Mouse (Mus musculus): ENCODE measurements around the gene Unk. TPM values are rescaled to one million over a fixed set of nuclear protein-coding genes. Genes with fewer than 3 reads are reported as not detected.

Gene Unk
- polyA plus RNA-seq, 1 experiment from 2014 or later: 44.4 TPM

DNA sequence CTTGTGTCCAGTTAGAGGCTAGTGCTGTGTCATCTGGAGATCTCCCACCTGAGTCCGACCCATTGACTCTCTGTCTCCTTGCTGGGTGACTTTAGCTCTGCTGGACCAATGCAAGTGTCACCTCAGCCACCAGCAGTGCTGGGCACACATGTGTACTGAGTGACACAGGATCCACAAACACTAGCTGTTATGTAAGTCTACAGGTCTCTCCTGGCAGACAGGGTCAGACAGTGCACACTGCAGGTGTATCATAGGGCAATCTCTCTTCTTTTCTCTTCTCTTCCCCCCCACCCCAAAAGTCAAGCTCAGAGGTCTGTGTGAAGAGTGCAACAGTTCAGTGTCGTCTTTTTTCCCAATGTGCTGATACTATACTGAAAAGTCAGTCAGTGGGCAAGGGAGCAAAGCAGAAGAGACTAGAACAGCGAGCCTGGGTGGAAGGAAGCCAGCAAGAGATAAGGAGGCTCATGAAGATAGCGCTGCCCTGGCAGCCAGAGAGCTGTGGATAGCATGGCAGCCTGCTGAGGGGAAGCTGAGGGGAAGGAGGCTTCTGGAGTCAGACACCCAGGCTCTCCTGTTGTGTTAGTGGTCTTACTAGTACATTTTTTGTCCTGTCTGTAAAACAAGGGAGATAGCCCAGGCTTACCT, 27.2 kb downstream of the Unk start:
- Histone ChIP-seq H3K36me3 (ENCODE audit: insufficient read depth) (peaks cover 100% of the 10 kb centered on the region), H3K9me3 (ENCODE audit: low read depth, low read length) (no peaks in the 10 kb centered on the region), H3K27ac (ENCODE audit: low read depth) (no peak overlapping the region), H3K4me3 (ENCODE audit: low read depth, low read length) (no peak overlapping the region), H3K9ac (no peak overlapping the region), H3K4me1 (ENCODE audit: insufficient read depth) (no peaks in the 10 kb centered on the region), H3K27me3 (ENCODE audit: insufficient read depth, low read length) (no peaks in the 10 kb centered on the region), H3K4me2 (no peak overlapping the region)
- ATAC-seq (ENCODE audit: insufficient read depth): no peak
- no peak for TF ChIP-seq CTCF (IDR thresholded peaks at IDR 0.05; ENCODE audit: low read depth)
- WGBS: 69% methylated on average over 4 of the region's 4 CpGs
- DNase-seq: no peak

DNA sequence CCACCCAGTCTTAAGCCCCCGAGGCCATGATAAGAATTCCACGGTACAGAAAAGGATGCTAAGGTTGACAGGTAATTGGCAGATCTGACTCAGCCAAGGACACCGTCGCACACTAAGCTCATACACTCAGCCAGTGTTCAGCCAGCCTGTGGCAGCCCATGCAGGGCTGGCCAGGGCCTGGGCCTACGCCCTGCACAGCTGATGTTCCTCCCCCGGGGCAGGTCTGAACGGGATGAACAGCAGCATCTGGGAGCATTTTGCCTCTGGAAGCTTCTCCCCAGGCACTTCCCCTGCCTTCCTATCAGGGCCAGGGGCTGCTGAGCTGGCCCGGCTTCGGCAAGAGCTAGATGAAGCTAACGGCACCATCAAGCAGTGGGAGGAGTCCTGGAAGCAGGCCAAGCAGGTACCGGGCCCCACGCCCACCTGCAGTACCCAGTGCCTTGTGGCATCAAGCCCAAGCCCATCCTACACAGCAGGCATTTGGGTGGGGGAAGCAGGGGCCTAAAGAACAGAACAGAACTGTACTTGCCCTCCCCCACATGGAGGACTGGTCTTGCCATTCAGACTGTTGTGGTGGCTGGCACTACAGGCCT, 28.0 kb downstream of the Unk start:
- Histone ChIP-seq H3K9me3 (ENCODE audit: low read depth, low read length) (no peaks in the 10 kb centered on the region), H3K27ac (ENCODE audit: low read depth) (no peak overlapping the region), H3K4me2 (no peak overlapping the region), H3K9ac (no peak overlapping the region), H3K27me3 (ENCODE audit: insufficient read depth, low read length) (no peaks in the 10 kb centered on the region), H3K4me1 (ENCODE audit: insufficient read depth) (no peaks in the 10 kb centered on the region), H3K4me3 (ENCODE audit: low read depth, low read length) (no peak overlapping the region), H3K36me3 (ENCODE audit: insufficient read depth) (peaks cover 100% of the 10 kb centered on the region)
- ATAC-seq (ENCODE audit: insufficient read depth): no peak
- WGBS: 70% methylated on average over 12 of the region's 12 CpGs
- peak; percentile 27 for DNase-seq
- no peak for TF ChIP-seq CTCF (IDR thresholded peaks at IDR 0.05; ENCODE audit: low read depth)

DNA sequence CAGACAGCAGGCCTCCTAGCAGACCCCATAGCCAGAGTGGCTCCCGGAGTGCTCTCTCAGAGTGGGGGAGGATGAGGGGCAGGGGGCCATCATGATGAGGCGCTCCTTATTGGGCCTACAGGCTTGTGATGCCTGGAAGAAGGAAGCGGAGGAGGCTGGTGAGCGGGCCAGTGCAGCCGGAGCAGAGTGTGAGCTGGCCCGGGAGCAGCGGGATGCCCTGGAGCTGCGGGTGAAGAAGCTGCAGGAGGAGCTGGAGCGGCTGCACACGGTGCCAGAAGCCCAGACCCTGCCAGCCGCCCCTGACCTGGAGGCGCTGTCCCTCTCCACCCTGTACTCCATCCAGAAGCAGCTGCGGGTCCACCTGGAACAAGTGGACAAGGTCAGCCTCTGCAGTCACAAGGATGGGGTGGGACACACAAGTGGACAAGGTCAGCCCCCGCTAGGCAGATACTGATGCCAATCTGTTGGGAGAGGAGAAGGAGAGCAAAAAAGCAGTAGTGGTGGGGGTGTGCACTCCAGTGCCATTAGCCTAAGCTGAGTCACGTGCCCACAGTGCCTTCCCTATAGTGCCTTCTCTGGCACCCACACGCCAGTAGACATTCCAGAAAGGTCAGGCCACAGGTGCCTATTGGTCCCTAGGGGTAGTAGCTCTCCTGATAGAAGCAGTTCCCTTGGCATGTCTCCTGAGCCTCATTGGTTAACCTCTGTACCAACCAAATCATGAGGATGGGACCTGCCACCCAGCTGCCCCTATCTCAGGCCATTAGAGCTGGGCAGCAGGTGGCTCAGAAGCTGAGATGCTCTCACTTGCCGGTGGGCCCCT, 29.0 kb downstream of the Unk start:
- H3K27ac ChIP-seq (ENCODE audit: low read depth): no peak overlapping the region
- DNase-seq: no peak
- H3K36me3 ChIP-seq (ENCODE audit: insufficient read depth): peaks cover 91% of the 10 kb centered on the region
- H3K4me2 ChIP-seq: no peak overlapping the region
- TF ChIP-seq CTCF (IDR thresholded peaks at IDR 0.05; ENCODE audit: low read depth): no peak
- no peaks in the 10 kb centered on the region for H3K27me3 ChIP-seq (ENCODE audit: insufficient read depth, low read length)
- H3K4me1 ChIP-seq (ENCODE audit: insufficient read depth): no peaks in the 10 kb centered on the region
- no peaks in the 10 kb centered on the region for H3K9me3 ChIP-seq (ENCODE audit: low read depth, low read length)
- no peak overlapping the region for H3K9ac ChIP-seq
- WGBS: 90% methylated on average over 17 of the region's 17 CpGs
- ATAC-seq (ENCODE audit: insufficient read depth): no peak
- H3K4me3 ChIP-seq (ENCODE audit: low read depth, low read length): no peak overlapping the region

DNA sequence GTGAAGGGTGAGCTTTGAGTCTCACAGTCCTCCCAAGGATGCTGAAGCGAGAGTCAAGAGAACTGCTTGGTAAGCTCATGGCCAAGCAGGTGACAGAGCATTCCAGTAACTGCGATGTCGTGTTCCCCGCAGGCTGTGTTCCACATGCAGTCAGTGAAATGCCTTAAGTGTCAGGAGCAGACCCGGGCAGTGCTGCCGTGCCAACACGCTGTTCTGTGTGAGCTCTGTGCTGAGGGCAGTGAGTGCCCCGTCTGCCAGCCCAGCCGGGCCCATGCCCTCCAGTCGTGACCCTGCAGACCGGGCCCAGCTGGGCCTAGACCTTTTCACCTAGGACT, 29.5 kb downstream of the Unk start:
- H3K36me3 ChIP-seq (ENCODE audit: insufficient read depth): peaks cover 85% of the 10 kb centered on the region
- TF ChIP-seq CTCF (IDR thresholded peaks at IDR 0.05; ENCODE audit: low read depth): no peak
- no peaks in the 10 kb centered on the region for H3K27me3 ChIP-seq (ENCODE audit: insufficient read depth, low read length)
- no peaks in the 10 kb centered on the region for H3K9me3 ChIP-seq (ENCODE audit: low read depth, low read length)
- no peak overlapping the region for H3K9ac ChIP-seq
- WGBS: 91% methylated on average over 11 of the region's 11 CpGs
- no peaks in the 10 kb centered on the region for H3K4me1 ChIP-seq (ENCODE audit: insufficient read depth)
- no peak overlapping the region for H3K27ac ChIP-seq (ENCODE audit: low read depth)
- no peak for ATAC-seq (ENCODE audit: insufficient read depth)
- H3K4me3 ChIP-seq (ENCODE audit: low read depth, low read length): no peak overlapping the region
- H3K4me2 ChIP-seq: no peak overlapping the region
- no peak for DNase-seq

- no peak overlapping the region for H3K9ac ChIP-seq
- no peaks in the 10 kb centered on the region for H3K9me3 ChIP-seq (ENCODE audit: low read depth, low read length)
- 72% methylated on average over 9 of the region's 9 CpGs for WGBS
- H3K27me3 ChIP-seq (ENCODE audit: insufficient read depth, low read length): no peaks in the 10 kb centered on the region
- H3K27ac ChIP-seq (ENCODE audit: low read depth): no peak overlapping the region
- H3K36me3 ChIP-seq (ENCODE audit: insufficient read depth): peaks cover 76% of the 10 kb centered on the region
- H3K4me2 ChIP-seq: no peak overlapping the region
- no peak overlapping the region for H3K4me3 ChIP-seq (ENCODE audit: low read depth, low read length)
- no peak for TF ChIP-seq CTCF (IDR thresholded peaks at IDR 0.05; ENCODE audit: low read depth)
- no peak for DNase-seq
- no peak for ATAC-seq (ENCODE audit: insufficient read depth)
- no peaks in the 10 kb centered on the region for H3K4me1 ChIP-seq (ENCODE audit: insufficient read depth)
Observed at GRCm38 (mm10) chr11:116060596-116060995, 30.5 kb downstream of the Unk start.

DNA sequence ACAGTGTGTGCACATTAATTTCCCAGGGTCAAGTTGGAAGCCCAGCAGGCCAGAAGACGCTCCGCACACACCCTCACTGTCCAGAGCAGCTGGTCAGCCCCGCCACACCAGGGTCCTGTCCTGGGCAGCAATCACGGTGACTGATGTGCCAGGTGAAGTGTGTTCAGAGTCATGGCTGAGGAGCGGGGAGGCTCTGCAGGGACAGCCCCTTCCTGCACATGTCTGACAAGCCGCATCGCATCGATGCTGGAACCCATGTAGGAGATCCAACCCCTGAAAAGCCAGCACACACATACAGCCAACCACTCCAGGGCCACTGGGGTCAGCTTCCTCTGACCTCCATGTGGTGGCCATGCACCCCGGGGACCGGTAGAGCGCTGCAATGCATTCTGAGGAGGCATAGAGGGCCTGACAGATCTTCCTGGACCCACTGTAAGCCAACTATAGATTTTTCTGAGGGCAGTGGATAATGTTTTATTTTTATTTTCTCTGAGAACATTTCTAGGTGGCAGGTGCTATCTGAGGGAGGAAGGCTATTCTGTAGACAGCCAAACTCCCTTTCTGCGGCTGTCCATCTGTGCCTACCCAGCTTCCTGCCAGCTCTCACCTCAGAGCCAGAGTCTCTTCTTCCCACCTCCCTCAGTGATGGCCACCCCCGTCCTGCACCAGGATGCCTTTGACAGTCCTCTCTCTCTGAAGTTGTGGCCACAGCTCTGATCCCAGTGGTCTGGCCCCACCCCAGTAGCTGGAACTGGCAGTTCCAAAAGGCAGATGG, 31.7 kb downstream of the Unk start:
- H3K36me3 ChIP-seq (ENCODE audit: insufficient read depth): peaks cover 64% of the 10 kb centered on the region
- H3K27ac ChIP-seq (ENCODE audit: low read depth): no peak overlapping the region
- no peaks in the 10 kb centered on the region for H3K9me3 ChIP-seq (ENCODE audit: low read depth, low read length)
- 76% methylated on average over 13 of the region's 13 CpGs for WGBS
- H3K4me1 ChIP-seq (ENCODE audit: insufficient read depth): no peaks in the 10 kb centered on the region
- no peak for DNase-seq
- H3K4me2 ChIP-seq: no peak overlapping the region
- no peaks in the 10 kb centered on the region for H3K27me3 ChIP-seq (ENCODE audit: insufficient read depth, low read length)
- no peak for ATAC-seq (ENCODE audit: insufficient read depth)
- H3K4me3 ChIP-seq (ENCODE audit: low read depth, low read length): no peak overlapping the region
- no peak for TF ChIP-seq CTCF (IDR thresholded peaks at IDR 0.05; ENCODE audit: low read depth)
- H3K9ac ChIP-seq: no peak overlapping the region

- Histone ChIP-seq H3K27me3 (ENCODE audit: insufficient read depth, low read length) (no peaks in the 10 kb centered on the region), H3K9ac (no peak overlapping the region), H3K36me3 (ENCODE audit: insufficient read depth) (peaks cover 57% of the 10 kb centered on the region), H3K9me3 (ENCODE audit: low read depth, low read length) (no peaks in the 10 kb centered on the region), H3K4me2 (no peak overlapping the region), H3K4me1 (ENCODE audit: insufficient read depth) (no peaks in the 10 kb centered on the region), H3K27ac (ENCODE audit: low read depth) (no peak overlapping the region), H3K4me3 (ENCODE audit: low read depth, low read length) (no peak overlapping the region)
- no peak for TF ChIP-seq CTCF (IDR thresholded peaks at IDR 0.05; ENCODE audit: low read depth)
- ATAC-seq (ENCODE audit: insufficient read depth) (no peak), DNase-seq (no peak)
- 63% methylated on average over 8 of the region's 8 CpGs for WGBS
Observed at GRCm38 (mm10) chr11:116062521-116062920, 32.4 kb downstream of the Unk start.
